Mouse (Mus musculus): Measurements from ENCODE around the gene Morc2a. TPM values are rescaled to one million over a fixed set of nuclear protein-coding genes. Genes with fewer than 3 reads are reported as not detected.
"Not testable (repeated sequence)": the region's sequence is repeated elsewhere in the genome, so short reads cannot be mapped to it uniquely, and the experiment has no call there.

Gene Morc2a
- 10 to 100 TPM; 33.1 to 44.9 TPM for total RNA-seq (2021)
- long read RNA-seq, experiment 1, partial matches to known transcripts: 7 of 9 reads
- long read RNA-seq, experiment 1, other reads (novel, unspliced or antisense): 2 of 9 reads
- long read RNA-seq, experiment 2, full-length matches to known transcripts: 3 of 10 reads
- long read RNA-seq, experiment 2, partial matches to known transcripts: 1 of 10 reads
- long read RNA-seq, experiment 2, other reads (novel, unspliced or antisense): 6 of 10 reads

DNA sequence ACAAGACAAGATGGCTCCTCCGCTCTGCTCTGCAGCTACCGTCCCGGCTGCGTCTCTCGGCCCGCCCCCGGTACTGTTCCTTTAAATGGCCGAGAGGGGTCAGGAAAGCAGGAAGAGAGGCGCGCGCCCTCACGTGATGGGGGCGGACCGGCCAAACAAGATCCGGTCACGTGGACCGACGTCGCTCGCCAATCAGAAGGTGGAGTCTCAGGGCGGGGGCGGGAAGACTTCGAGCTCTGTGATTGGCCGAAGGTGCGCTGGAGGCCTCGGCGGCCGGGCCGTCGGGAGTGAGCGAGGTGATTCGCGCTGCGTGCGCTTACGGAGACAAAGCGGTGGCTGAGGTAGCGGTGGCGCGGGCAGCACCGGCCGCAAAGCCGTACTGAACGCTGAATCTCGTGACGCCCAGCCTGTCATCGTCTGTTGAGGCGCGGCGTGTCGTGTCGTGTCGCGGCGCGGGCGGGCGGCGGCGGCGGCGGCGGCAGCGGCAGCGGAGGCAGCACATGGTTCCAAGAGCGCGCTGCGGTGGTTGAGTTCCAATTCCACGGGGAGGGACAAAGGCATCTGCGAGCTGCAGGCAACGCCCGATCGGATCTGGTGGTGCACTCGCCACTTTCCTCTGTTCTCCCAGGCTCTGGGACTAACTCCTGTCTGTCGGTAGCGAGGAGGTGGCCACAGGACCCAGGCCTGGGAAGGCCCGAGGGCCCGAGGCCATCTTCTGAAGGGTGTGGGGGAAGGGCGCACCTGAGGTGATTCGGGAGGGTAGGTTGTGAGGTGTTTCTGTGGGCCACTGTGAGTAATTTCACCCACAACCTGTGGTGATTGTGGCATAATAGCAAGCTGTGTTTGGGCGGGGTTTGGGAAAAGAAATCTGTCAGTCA, at the start of gene Morc2a:
Morc2a (plus strand) TSS at position 228 of the 878 bp plus-strand sequence.
- DNase-seq: peak; percentile 97

DNA sequence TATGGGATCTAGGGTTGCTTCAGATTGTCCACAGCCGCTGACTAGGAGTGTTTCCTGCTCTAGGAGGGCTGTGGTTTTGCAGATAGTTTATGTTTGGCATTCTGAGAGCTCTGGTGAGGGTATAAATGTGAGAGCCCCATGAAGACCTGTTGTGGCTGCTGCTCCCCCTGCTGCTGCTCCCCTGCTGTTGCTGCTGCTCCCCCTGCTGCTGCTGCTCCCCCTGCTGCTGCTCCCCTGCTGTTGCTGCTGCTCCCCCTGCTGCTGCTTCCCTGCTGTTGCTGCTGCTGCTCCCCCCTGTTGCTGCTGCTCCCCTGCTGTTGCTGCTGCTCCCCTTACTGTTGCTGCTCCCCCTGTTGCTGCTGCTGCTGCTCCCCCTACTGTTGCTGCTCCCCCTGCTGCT, 47.0 kb upstream of the Morc2a start:
- not testable (repeated sequence) for DNase-seq

DNA sequence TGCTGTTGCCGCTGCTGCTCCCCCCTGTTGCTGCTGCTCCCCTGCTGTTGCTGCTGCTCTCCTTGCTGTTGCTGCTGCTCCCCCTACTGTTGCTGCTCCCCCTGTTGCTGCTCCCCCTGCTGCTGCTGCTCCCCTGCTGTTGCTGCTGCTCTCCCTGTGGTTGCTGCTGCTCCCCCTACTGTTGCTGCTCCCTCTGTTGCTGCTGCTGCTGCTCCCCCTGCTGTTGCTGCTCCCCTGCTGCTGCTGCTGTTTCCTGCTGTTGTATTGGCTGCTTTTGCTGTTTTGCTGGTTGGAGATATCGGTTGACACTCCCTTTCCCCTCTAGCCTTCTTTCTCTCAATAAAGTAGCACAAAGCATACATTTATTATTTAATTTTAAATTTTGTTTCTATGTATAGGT, 46.3 kb upstream of the Morc2a start:
- DNase-seq: peak; percentile 19

DNA sequence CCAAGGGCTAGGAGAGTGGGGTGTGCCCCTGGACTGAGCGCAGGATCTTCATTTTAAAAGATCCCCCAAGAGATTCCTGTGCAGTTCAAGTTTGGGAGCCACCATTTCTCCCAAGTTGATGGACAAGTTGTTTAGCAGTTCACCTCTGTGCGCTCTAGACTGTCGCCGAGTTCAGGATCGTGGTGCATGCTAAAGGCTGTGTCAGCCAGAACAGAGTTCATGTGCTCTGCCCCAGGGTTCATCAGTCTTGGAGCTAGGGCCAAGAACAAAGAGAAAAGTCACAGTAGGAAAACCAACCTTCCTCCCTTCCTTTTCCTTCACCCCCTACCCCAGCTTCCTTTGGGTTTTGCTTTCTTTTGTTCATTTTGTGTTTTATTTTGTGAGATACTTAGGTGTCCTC, 42.5 kb upstream of the Morc2a start:
- no peak for DNase-seq

DNA sequence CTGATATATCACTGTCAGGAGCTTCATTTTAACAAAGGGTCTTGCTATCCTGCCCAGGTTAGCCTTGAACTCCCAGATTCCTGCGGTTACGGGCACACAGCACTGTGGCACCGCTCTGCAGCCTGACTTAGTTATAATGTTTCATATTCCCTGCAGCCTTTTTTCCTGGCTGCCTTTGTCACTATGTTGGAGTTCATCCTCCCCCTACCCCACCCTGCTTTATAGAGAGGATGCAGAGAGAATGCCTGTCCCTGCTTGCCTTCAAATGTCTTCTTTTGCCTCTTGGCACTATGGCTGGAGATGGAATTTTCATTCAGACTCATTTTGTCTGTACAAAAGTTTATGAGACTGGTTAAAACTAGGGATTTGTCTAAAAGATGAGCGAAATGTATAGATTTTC, 33.4 kb upstream of the Morc2a start:
- no peak for DNase-seq

DNA sequence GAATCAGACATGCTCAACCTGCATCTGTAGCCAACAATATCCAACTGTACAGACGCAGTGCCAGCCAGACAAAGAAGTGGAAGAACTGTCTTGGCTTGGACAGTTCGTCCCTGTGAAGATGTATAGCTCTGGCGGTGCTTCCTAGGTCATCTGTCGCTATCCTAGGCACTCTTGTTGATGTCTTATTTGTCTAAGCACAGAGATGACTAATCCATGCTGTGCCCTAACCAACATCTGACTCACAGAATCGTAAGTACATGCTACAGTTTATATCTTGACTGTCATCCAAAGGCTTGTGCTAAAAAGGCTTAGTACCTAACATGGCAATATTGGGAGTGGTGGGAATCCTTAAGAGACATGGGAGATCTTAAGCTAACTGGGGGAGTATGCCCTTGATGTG, 26.2 kb upstream of the Morc2a start:
- no peak for DNase-seq

DNA sequence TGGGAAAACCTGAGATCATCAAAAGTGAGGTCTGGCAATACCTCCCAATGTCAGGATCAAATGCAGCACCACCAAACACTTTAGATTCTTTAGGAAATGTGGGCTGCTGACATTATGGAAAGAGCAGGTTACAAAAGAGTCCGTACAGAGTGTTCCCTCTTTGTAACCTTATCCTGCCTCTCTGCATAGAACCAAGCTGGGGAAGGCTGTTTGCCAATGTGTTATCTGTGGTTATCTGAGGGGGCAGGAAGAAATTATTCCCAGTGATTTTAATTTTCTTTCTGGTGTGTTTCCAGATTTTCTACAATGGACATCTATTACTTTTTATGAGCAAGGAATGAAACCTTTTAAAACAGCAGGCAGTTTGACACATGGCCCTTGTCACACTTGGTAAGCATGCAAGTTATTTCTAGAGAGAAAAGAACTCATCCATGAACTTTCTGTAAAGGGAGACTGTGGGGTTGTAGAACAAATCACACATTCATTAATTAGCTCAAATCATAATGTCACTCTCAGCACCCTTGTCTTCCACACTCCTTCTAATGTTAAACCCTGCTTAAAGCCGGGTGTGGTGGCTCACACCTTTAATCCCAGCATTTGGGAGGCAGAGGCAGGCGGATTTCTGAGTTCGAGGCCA, 24.5 kb upstream of the Morc2a start:
- no peak for DNase-seq

DNA sequence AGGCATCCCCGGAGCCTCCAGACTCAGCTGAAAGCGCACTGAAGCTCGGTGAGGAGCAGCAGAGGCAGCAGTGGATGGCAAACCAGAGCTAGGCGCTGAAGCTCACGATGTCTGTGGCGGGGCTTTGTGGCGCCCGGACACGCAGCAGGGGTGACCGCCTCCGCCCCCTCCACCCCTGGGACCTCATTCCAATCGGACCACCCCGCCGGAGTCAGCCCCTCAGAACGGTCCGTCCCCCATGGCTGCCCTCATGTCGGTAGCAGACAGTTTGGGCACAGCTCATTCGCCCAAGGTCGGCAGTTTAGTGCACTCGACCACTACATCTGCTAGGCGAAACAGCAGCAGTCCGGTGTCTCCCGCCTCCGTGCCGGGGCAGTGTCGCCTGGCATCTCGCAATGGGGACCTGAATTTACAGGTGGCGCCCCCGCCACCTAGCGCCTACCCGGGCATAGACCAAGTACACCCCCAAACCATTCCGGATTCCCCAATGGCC, 19.9 kb upstream of the Morc2a start:
- DNase-seq: peak; percentile 37

DNA sequence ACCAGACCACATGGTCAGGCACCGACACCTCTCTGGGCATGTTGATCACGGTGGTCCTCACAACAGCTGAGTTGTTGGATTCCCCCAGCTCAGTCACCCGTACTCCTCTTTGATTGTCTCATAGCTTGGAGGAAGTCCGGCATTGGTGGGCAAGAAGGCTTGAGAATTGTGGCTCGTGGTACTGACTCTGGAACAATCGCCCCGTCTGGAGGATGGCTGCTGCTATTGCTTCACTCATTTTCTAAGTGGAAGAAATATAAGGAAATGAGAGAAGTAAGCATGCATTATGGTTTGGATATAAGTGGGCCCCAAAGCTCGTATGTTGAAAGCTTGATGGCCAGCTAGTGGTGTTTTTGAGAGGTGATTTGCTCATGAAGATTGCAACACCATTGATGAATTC, 15.7 kb upstream of the Morc2a start:
- DNase-seq: not testable (repeated sequence)

DNA sequence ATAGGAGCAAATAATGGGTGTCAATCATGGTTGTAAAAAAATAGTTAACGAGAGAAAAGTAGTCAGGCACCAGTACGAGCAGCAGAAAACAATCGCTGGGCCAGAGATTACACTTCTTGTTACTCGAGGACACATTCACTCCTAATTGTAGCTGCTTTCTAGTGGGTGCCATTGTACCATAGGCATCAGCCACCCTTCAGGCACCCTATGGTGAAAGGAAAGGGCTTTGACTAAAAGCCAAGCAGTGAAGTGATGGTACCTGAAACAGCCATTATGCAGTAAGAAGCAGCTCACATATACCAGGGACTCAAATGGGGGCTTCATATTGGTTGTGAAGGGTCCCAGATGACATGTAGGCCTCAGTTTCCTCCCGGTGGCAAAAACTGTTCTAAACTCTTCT, 1.3 kb upstream of the Morc2a start:
- no peak for DNase-seq

DNA sequence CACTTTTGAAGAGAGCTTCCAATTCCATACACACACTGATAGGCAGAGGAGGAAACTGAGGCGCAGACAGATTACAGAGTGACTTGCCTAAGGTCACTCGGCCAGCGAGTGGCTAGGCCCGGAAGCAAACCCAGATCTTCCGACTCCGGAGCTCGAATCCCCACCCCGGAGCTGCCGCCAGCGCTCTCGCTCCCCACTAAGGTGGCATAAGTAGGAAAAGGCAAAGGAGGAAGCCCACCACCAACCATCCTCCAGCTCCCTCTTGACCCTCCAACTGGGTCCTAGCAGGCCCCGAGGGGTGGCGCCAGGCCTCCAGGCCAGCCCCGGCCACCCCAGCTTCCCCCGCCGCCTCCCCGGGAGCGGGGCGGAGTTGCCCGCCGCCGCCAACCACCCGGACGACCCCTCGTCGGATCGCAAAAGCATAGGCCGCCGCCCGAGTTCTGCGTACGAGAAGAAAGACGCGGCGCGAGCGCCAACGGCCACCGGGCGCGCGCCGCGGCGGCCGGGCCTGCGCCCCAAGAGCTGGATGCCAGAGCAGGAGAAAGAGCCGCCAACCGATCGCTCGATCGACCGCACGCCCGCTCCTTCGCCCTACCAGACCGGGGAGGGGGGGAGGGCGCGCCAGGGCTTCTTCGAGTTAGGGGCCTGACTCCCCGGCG, 557 bp upstream of the Morc2a start:
- no peak for DNase-seq

DNA sequence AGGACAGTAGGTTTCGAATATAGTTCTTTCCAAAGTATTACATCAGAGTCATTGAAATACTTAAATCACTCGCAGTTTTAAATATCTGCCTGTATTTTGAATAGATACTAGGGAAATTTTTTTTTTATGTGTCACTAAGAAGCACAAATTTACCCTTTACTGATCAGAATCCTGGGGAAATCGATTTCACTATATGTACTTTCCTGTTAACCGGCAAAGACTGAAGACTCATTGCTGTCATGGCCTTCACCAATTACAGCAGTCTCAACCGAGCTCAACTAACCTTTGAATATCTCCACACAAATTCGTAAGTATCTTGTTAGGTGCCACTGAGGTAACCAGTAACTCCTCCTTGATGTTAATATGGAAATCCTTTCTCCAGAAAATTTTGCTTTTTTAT, 1.1 kb downstream of the Morc2a start:
- no peak for DNase-seq

DNA sequence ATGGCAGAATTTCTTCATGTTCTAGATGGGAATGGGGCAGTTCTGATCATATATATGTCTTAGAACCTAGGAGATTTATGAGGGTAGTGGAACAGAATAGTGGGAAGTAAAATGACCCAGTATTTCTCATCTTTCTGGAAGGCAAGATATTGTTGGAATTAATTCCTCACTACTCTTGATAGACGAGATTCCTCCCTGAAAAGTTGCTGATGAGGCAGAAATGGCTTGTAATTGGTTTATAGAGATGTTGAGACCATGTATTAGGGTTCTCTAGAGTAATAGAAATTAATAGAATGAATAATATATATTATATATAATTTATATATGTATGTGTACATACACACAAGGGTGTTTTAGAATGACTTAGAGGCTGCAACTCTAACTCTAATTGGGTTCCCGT, 13.0 kb downstream of the Morc2a start:
- no peak for DNase-seq

DNA sequence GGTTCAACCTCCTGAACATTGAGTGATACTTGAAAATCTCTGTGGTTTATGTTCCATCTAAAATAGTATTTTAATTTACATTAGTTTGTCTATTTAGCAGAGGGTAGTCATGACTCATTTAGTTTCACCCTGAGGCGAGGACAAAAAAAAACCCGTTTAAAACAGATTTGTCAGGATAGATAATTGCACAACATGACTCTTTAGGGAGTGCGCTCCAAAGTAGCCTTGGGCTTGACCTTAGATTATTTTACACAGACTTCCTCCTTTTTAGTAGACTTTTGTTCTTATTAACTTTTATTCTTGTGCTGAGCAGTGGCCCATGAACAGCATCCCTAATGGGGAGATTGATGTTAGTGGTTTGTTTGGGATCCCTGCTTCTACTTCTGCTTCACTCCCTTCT, 18.5 kb downstream of the Morc2a start:
- no peak for DNase-seq

DNA sequence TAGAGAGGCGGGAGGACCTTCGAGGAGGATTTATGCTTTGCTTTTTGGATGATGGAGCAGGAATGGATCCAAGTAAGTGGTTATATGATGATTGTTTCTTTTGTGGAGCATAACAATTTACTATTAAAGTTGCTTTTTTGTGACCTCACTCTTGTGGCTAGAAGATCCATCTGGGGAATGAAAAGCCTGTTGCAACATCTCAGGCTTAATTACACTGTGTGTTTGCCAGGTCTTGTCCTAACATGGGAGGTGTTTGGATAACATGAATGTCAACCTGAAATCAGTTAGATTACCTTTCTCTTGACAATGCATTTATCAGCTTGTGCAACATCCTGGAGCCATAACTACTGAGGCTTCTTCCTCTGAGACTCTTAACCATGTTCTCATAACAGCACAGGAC, 19.8 kb downstream of the Morc2a start:
- no peak for DNase-seq

DNA sequence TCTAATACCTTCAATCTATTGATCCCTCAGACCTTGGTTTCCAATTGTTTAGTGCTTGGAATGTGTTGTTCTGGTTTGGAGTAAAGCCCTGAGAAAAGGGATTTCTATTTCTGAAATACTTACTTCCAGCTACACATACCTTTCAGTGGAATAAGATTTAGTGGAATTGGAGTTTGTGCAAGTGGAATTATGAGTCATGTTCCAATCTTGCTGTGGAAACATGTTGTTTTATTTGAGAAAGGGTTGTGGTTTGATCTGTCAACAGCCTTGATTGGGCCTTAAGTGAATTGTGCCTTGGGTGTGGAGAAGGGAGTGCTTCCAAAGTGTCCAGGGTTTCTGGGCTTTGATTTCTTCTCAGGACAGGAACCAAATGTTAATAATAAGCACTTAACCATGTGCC, 20.9 kb downstream of the Morc2a start:
- DNase-seq: no peak

DNA sequence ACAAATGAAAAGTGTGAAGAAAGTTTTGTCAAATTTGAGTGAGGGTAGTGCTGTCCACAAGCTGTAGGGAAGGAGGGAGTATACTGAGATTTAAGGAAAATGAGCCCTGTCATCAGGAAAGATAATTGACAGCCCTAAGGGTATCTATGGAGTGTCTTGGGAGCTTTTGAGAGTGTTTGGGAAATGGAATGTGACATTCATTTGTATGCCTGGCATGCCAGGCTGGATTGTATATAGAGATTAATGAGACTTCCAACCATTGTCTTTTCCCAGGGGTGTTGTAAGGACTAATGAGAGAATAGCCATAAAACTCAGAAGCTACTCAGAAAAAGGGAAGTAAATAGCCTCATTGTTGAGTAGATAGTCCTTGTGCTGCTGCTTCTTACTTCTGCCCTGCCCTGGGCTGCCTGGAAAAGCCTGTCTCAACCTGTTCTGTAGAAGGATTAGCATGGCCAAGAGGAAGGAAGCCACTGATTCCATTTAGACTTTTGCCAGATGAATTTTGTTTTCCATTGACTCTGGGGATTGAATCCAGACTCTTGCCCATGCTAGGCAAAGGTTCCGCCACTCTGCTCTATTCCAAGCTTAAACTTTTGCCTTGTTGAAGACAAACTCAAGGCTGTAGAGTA, 22.1 kb downstream of the Morc2a start:
- DNase-seq: no peak

DNA sequence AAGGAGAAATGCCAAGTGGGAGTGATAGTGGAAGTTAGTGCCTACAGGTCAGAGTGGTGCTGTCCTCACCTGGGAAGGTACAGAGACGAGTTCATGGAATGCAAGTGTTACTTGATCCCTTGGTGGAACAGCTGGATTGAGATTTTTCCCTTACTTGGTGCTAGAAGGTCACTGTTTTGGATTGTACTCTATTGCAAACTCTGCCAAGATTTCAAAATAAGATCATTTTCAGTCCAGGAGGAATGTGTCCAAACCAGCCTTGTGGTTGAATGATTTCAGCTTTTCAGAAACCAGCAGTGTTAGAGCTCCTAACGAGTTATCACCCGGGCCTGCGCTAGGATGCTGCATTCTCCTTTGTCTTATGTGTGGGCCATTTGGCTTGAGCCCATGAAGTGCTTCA, 25.6 kb downstream of the Morc2a start:
- no peak for DNase-seq

DNA sequence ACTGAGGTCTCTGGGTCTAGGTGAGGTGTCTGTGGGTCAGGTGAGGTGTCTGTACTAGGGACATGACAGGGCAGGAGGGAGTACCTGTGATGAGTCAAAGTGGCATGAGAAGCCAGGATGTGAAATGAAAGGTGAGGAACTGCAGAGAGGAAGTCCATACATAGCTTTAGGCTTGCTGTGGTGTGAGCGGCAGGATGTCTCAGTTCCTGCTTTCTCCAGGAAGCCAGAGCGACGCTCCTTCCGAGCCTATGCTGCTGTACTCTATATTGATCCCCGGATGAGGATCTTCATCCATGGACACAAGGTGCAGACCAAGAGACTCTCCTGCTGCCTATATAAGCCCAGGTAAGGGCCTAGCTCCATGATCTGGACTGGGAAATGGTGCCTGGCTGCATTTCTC, 27.4 kb downstream of the Morc2a start:
- no peak for DNase-seq

DNA sequence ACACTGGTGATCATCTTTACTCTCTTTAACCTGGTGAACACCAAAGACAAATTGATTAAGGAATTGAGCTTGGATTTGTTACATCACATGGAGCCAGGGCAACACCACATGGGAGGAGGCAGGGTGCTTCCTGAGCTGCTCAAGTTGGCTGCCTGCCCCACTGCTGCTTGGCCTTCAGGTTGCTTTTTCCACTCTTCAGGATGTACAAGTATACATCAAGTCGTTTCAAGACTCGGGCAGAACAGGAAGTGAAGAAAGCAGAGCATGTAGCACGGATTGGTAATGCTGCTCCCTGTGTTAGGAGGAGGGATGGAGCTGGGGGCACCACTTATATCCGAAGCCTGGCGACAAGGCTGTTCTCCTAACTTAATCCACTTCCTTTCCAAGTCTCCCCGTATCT, 28.2 kb downstream of the Morc2a start:
- DNase-seq: peak; percentile 33

DNA sequence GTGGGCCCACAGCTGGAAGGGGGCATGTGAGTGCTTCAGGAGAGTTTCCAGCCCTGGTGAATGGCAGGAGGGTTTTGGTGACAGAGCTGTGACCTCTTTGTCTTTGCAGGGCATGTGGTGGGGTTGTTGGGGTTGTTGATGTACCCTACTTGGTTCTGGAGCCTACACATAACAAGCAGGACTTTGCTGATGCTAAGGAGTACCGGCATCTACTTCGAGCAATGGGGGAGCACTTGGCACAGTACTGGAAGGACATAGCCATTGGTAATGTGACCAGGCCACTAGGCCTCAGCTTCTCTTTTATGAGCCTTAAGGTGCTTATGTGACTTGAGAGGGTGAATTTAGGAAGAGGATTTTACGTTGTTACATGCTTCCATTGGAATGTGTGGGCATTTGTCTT, 30.8 kb downstream of the Morc2a start:
- DNase-seq: no peak

DNA sequence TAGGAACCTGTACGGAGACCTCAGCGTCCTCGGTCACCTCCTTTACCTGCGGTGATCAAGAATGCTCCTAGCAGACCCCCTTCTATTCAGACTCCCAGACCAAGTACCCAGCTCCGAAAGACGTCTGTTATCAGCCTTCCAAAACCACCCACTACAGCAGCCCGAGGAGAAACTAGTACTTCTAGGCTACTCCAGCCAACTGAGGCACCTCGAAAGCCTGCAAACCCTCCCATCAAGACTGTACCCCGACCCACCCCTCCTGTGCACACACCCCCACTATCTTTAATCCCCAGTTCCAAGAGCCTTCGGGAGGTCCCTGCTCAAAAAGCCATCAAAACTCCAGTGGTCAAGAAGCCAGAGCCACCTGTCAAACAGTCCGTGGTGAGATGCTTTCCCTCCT, 34.7 kb downstream of the Morc2a start:
- no peak for DNase-seq

Measured in adrenal gland, postnatal 10 days (tissue).